Mouse (Mus musculus): ENCODE data around the gene Atg4d. TPM values are rescaled to one million over a fixed set of nuclear protein-coding genes. Genes with fewer than 3 reads are reported as not detected.

Atg4d gene
- total and polyA plus RNA-seq, 2 experiments, result 22.3 to 42.2 TPM

DNA sequence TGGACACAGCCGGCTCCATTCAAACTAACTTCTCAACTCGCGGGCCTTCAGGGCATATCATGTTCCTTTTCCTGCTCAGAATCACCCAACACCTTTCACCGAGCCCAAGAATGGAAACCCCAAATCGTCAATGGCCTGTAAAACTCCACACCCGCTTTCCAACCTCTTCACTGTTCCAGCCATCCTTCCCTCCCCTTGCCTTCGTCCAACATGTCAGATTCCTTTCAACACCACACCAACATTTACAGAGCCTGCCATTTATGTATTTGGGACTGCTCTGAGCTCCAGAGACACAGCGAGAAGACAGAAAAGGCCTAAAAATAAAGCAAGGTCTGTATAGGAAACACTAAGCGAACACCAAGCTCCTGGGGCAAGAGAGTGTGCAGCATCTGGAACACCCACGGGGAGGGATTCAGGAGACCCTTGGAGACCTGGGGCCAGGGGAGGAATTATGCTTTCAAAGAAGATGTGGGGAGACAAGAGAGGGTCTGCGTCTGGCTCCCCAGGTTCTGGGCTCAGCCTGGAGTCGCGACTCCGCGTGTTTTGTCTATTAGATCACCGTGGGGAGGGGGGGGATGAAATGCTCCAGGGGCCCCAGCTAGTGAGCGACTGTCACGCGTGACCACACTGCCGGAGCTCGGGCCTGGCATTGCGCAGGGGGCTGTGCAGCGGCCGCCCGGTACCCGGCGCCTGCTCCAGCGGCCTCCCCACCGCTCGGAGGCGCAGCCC lies 26.9 kb upstream of the Atg4d start:
- no peak for DNase-seq (ENCODE audit: extremely low read depth, low read depth, low spot score)
- H3K4me1 ChIP-seq (ENCODE audit: control insufficient read depth, insufficient read depth, low read length), result peaks cover 18% of the 10 kb centered on the region
- peak overlapping the region; percentile 85 for H3K4me3 ChIP-seq (ENCODE audit: insufficient read depth, low read depth, low read length)
- H3K27ac ChIP-seq (replicated peaks; ENCODE audit: insufficient read depth, low read depth, low read length), result peak overlapping the region; percentile 88
- H3K27me3 ChIP-seq (ENCODE audit: control insufficient read depth, insufficient read depth, low read length), result no peaks in the 10 kb centered on the region
- TF ChIP-seq CTCF (IDR thresholded peaks at IDR 0.05; ENCODE audit: low read depth, low read length) (no peak), POLR2A (IDR thresholded peaks at IDR 0.05; ENCODE audit: extremely low read depth, insufficient read depth, low read length) (no peak)
- 1% methylated on average over 31 of the region's 31 CpGs for WGBS
- H3K9ac ChIP-seq (ENCODE audit: low read depth, low read length), result peak overlapping the region; percentile 96
- H3K79me2 ChIP-seq (ENCODE audit: control insufficient read depth, insufficient read depth, low read length), result peaks cover 22% of the 10 kb centered on the region; the same call in 1 of the 2 replicates
- H3K36me3 ChIP-seq (ENCODE audit: control insufficient read depth, insufficient read depth, low read length), result peaks cover 3% of the 10 kb centered on the region; the same call in 1 of the 2 replicates

DNA sequence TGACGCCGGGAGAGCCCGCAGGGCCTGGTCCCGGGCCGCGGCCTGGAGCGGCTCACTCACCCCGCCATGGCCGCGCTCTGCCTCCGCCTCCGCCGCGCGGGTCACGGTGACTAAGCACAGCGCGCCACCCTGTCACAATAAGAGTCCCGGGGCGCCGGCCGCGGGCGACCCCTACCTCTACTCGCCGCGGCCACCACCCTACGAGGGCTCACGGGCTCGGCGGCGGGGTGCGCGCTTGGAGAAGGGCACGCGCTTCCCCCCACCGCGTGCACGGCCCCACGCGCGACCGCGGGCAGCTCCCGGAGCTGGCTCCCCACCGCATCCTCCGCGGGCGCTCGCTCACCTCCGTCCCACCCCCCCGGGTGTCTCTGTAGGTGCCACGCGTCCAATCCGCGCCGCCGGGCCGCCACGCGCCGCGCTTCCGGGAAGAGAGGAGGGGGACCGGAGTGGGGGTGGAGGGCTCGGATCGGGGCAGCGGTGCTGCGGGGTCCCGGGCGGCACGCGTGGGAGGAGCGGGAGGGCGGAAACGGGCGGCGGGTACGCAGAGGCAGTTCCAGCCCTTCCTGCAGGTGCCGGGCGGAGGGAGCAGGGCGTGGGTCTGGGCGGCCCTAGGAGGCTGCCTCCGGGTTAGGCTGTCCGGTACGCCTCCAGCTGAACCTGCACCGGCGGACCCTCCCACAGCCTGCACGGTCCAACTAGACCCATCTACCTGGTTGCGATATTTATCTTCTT lies 26.2 kb upstream of the Atg4d start, which contains the start of gene Keap1:
Gene Keap1 (minus strand): TSS at position 629 of the 732 bp plus-strand sequence.
- peak; percentile 32; the same call in 1 of the 2 replicates for TF ChIP-seq POLR2A (IDR thresholded peaks at IDR 0.05; ENCODE audit: extremely low read depth, insufficient read depth, low read length)
- TF ChIP-seq CTCF (IDR thresholded peaks at IDR 0.05; ENCODE audit: low read depth, low read length), result no peak
- peaks cover 2% of the 10 kb centered on the region for H3K27me3 ChIP-seq (ENCODE audit: control insufficient read depth, insufficient read depth, low read length)
- peaks cover 2% of the 10 kb centered on the region; the same call in 1 of the 2 replicates for H3K36me3 ChIP-seq (ENCODE audit: control insufficient read depth, insufficient read depth, low read length)
- peak within 1 kb of the TSS; percentile 88 for H3K27ac ChIP-seq (replicated peaks; ENCODE audit: insufficient read depth, low read depth, low read length)
- no peak for DNase-seq (ENCODE audit: extremely low read depth, low read depth, low spot score)
- peak within 1 kb of the TSS; percentile 96 for H3K9ac ChIP-seq (ENCODE audit: low read depth, low read length)
- H3K79me2 ChIP-seq (ENCODE audit: control insufficient read depth, insufficient read depth, low read length), result peaks cover 15% of the 10 kb centered on the region; the same call in 1 of the 2 replicates
- WGBS, result under 1% methylated on average over 75 of the region's 90 CpGs
- peak within 1 kb of the TSS; percentile 85 for H3K4me3 ChIP-seq (ENCODE audit: insufficient read depth, low read depth, low read length)
- H3K4me1 ChIP-seq (ENCODE audit: control insufficient read depth, insufficient read depth, low read length), result peaks cover 18% of the 10 kb centered on the region

DNA sequence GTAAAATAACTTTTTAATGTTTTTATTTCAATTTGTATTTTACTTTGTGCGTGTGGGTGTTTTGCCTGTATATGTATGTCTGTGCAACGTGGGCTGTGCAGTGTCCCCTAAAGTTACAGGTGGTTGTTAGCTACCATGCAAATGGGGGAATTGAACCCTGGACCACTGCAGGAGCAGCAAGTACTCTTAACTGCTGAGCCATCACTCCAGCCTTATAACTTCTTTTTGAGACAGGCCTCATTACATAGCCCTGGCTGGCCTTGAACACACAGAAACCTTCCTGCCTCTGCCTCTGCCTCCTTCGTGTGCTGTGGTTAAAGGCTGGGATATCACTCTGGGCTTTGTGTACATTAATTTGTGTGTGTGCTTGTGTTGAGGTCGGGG lies 25.6 kb upstream of the Atg4d start:
- H3K4me3 ChIP-seq (ENCODE audit: insufficient read depth, low read depth, low read length), result peak overlapping the region; percentile 85
- DNase-seq (ENCODE audit: extremely low read depth, low read depth, low spot score), result no peak
- no peak for TF ChIP-seq POLR2A (IDR thresholded peaks at IDR 0.05; ENCODE audit: extremely low read depth, insufficient read depth, low read length)
- TF ChIP-seq CTCF (IDR thresholded peaks at IDR 0.05; ENCODE audit: low read depth, low read length), result no peak
- peaks cover 2% of the 10 kb centered on the region; the same call in 1 of the 2 replicates for H3K36me3 ChIP-seq (ENCODE audit: control insufficient read depth, insufficient read depth, low read length)
- 43% methylated on average over 4 of the region's 4 CpGs for WGBS
- peak overlapping the region; percentile 96; the same call in 1 of the 2 replicates for H3K9ac ChIP-seq (ENCODE audit: low read depth, low read length)
- peaks cover 7% of the 10 kb centered on the region for H3K27me3 ChIP-seq (ENCODE audit: control insufficient read depth, insufficient read depth, low read length)
- peaks cover 14% of the 10 kb centered on the region; the same call in 1 of the 2 replicates for H3K79me2 ChIP-seq (ENCODE audit: control insufficient read depth, insufficient read depth, low read length)
- H3K4me1 ChIP-seq (ENCODE audit: control insufficient read depth, insufficient read depth, low read length), result peaks cover 22% of the 10 kb centered on the region
- peak overlapping the region; percentile 88; the same call in 1 of the 2 replicates for H3K27ac ChIP-seq (replicated peaks; ENCODE audit: insufficient read depth, low read depth, low read length)

DNA sequence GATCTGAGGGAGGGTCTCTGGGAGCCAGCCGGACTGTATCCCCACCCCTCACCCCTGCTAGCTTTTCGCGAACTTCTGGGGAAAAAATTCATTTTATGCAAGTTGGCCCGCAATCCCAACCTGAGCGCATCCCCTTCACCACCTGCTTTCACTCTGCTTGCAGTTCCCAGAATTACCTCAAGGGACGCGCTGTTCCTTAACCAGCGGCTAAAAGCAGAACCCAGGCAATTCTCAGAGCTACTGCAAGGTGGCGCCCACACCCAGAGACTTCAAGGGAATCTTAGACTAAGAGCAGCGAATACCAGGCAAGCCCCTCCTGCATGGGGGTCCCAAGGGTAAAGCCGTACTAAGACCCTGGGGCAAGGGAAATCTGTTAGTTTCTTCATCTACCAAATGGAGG lies 23.8 kb upstream of the Atg4d start:
- peak; percentile 76 for DNase-seq (ENCODE audit: extremely low read depth, low read depth, low spot score)
- no peak overlapping the region for H3K27ac ChIP-seq (replicated peaks; ENCODE audit: insufficient read depth, low read depth, low read length)
- H3K9ac ChIP-seq (ENCODE audit: low read depth, low read length), result no peak overlapping the region
- H3K4me1 ChIP-seq (ENCODE audit: control insufficient read depth, insufficient read depth, low read length), result peaks cover 15% of the 10 kb centered on the region
- TF ChIP-seq POLR2A (IDR thresholded peaks at IDR 0.05; ENCODE audit: extremely low read depth, insufficient read depth, low read length), result no peak
- TF ChIP-seq CTCF (IDR thresholded peaks at IDR 0.05; ENCODE audit: low read depth, low read length), result peak; percentile 99
- no peak overlapping the region for H3K4me3 ChIP-seq (ENCODE audit: insufficient read depth, low read depth, low read length)
- H3K79me2 ChIP-seq (ENCODE audit: control insufficient read depth, insufficient read depth, low read length), result peaks cover 14% of the 10 kb centered on the region; the same call in 1 of the 2 replicates
- H3K27me3 ChIP-seq (ENCODE audit: control insufficient read depth, insufficient read depth, low read length), result peaks cover 7% of the 10 kb centered on the region
- 10% methylated on average over 11 of the region's 11 CpGs for WGBS
- H3K36me3 ChIP-seq (ENCODE audit: control insufficient read depth, insufficient read depth, low read length), result no peaks in the 10 kb centered on the region

DNA sequence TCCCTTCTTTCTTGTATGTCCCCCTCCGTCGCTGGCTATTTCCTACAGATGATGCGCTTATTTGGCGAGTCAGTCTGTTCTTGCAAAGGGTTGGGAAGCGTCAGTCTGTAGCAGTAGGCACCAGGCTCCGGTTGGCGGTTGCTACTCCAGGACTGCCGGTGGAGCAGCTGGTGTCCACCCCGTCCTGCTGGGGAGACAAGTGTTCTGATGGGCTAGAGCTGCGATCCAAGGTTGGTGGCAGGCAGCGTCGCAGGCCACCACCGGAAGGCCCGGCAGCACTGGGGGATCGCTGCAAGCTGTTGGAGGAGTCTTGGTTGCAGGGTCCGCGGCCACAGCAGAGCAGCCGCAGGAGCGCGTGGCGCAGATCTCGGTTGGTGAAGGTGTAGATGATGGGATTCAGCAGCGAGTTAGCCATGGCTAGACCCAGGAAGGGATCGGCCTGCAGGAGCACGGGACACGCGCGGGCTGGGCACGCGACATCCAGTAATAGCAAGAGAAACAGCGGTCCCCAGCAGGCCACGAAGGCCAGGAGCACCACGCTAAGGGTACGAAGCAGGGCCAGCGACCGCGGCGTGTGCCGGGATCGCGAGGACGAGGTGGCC lies 21.2 kb upstream of the Atg4d start:
- H3K79me2 ChIP-seq (ENCODE audit: control insufficient read depth, insufficient read depth, low read length), result no peaks in the 10 kb centered on the region
- H3K27ac ChIP-seq (replicated peaks; ENCODE audit: insufficient read depth, low read depth, low read length), result no peak overlapping the region
- H3K4me3 ChIP-seq (ENCODE audit: insufficient read depth, low read depth, low read length), result peak overlapping the region; percentile 46; the same call in 1 of the 2 replicates
- no peak for DNase-seq (ENCODE audit: extremely low read depth, low read depth, low spot score)
- H3K9ac ChIP-seq (ENCODE audit: low read depth, low read length), result no peak overlapping the region; the same call in 1 of the 2 replicates
- peaks cover 7% of the 10 kb centered on the region for H3K27me3 ChIP-seq (ENCODE audit: control insufficient read depth, insufficient read depth, low read length)
- no peaks in the 10 kb centered on the region for H3K36me3 ChIP-seq (ENCODE audit: control insufficient read depth, insufficient read depth, low read length)
- TF ChIP-seq POLR2A (IDR thresholded peaks at IDR 0.05; ENCODE audit: extremely low read depth, insufficient read depth, low read length) (no peak), CTCF (IDR thresholded peaks at IDR 0.05; ENCODE audit: low read depth, low read length) (no peak)
- WGBS, result 27% methylated on average over 42 of the region's 42 CpGs
- H3K4me1 ChIP-seq (ENCODE audit: control insufficient read depth, insufficient read depth, low read length), result peaks cover 13% of the 10 kb centered on the region; the same call in 1 of the 2 replicates
